18 mouse cellular contexts compared by ENCODE assay signal in genomic region chr5:76954271-76954900, GRCm38 (mm10). TPM values are rescaled to one million over a fixed set of nuclear protein-coding genes. Genes with fewer than 3 reads are reported as not detected.
DNase-seq lines count a peak whose midpoint lies in the region; ATAC-seq and TF ChIP-seq lines count a peak whose summit lies in the region.
"Had no signal": no experiment of that assay in that cellular context is flagged by ENCODE, and none has a peak within 500 bp of the region (broad histone marks: within the 10 kb centered on the region; RNA-seq: fewer than 3 reads in every experiment).

No protein-coding gene starts in this region.

- 78% methylated on average over 6 of the region's 6 CpGs for WGBS in kidney, postnatal 0 days
- 57% methylated on average over 6 of the region's 6 CpGs for WGBS in liver, embryonic 15.5 days (ENCODE audit: insufficient replicate concordance)
- 82% methylated on average over 6 of the region's 6 CpGs for WGBS in kidney, embryonic 15.5 days

- no peak overlapping the region for H3K4me2 ChIP-seq in kidney, postnatal 0 days (ENCODE audit: low read length)
- H3K4me2 ChIP-seq in liver, embryonic 15.5 days, result peak overlapping the region; percentile 97; the same call in 1 of the 2 replicates
- no peak overlapping the region for H3K4me2 ChIP-seq in kidney, embryonic 15.5 days
- H3K4me2 ChIP-seq: lung, embryonic 15.5 days had no signal

- ATAC-seq in erythroblast, adult 5-6 weeks (replicated peaks; ENCODE audit: low FRiP score, poor library complexity, severe bottlenecking), result no peak
- ATAC-seq in kidney, postnatal 0 days (replicated peaks; ENCODE audit: low FRiP score, low read depth), result no peak
- ATAC-seq in liver, embryonic 15.5 days (ENCODE audit: insufficient read depth), result no peak
- no peak for ATAC-seq in kidney, embryonic 15.5 days (replicated peaks; ENCODE audit: low FRiP score)
- ATAC-seq: hindbrain, postnatal 0 days had no signal

- no peak overlapping the region for H3K27ac ChIP-seq in kidney, postnatal 0 days
- H3K27ac ChIP-seq in bone marrow macrophage, adult 2 months (ENCODE audit: insufficient read depth, low read depth, low read length), result peak overlapping the region; percentile 46
- H3K27ac ChIP-seq in liver, embryonic 15.5 days (replicated peaks), result 0 out of 2 replicates have a peak overlapping the region, but pooled peaks have one; percentile 33
- H3K27ac ChIP-seq in kidney, embryonic 15.5 days, result no peak overlapping the region
- H3K27ac ChIP-seq: hindbrain, postnatal 0 days; left cerebral cortex, adult 2 months had no signal

- H3K4me3 ChIP-seq in erythroblast, embryonic 14.5 days (replicated peaks), result peak overlapping the region; percentile 15
- H3K4me3 ChIP-seq in kidney, postnatal 0 days (replicated peaks; ENCODE audit: low read depth, low read length), result no peak overlapping the region
- peak overlapping the region; percentile 8; the same call in 1 of the 2 replicates for H3K4me3 ChIP-seq in bone marrow macrophage, adult 2 months (ENCODE audit: insufficient read depth, low read length)
- peak overlapping the region; percentile 3; the same call in 1 of the 2 replicates for H3K4me3 ChIP-seq in liver, embryonic 15.5 days (replicated peaks)
- H3K4me3 ChIP-seq in kidney, embryonic 15.5 days (replicated peaks), result no peak overlapping the region
- H3K4me3 ChIP-seq: left cerebral cortex, adult 2 months; lung, embryonic 15.5 days; myocyte had no signal

- 0 out of 2 replicates have a peak overlapping the region, but pooled peaks have one; percentile 18 for H3K9ac ChIP-seq in kidney, postnatal 0 days (ENCODE audit: low read depth, low read length)
- no peak overlapping the region for H3K9ac ChIP-seq in liver, embryonic 15.5 days
- no peak overlapping the region for H3K9ac ChIP-seq in kidney, embryonic 15.5 days
- H3K9ac ChIP-seq: lung, embryonic 15.5 days had no signal

- H3K36me3 ChIP-seq in erythroblast, embryonic 14.5 days (ENCODE audit: control insufficient read depth), result peaks cover 59% of the 10 kb centered on the region
- H3K36me3 ChIP-seq in kidney, postnatal 0 days (ENCODE audit: insufficient read depth, low read length), result peaks cover 30% of the 10 kb centered on the region
- peaks cover 56% of the 10 kb centered on the region for H3K36me3 ChIP-seq in liver, embryonic 15.5 days (replicated peaks)
- H3K36me3 ChIP-seq in kidney, embryonic 15.5 days, result peaks cover 47% of the 10 kb centered on the region

- no peak for DNase-seq in kidney, postnatal 0 days (ENCODE audit: low spot score)
- no peak for DNase-seq in kidney, adult 18-20 months
- DNase-seq in natural killer cell, adult 2 months (ENCODE audit: low spot score in 2 of 2), result no peak
- DNase-seq: cerebellum, adult 11-12 months; kidney, postnatal 25 days; thymus, postnatal 36 days had no signal

- no peaks in the 10 kb centered on the region for H3K9me3 ChIP-seq in erythroblast, embryonic 14.5 days (ENCODE audit: control insufficient read depth, low read length)
- H3K9me3 ChIP-seq in kidney, postnatal 0 days (replicated peaks; ENCODE audit: low read length), result no peaks in the 10 kb centered on the region
- no peaks in the 10 kb centered on the region for H3K9me3 ChIP-seq in liver, embryonic 15.5 days (replicated peaks)
- no peaks in the 10 kb centered on the region for H3K9me3 ChIP-seq in kidney, embryonic 15.5 days (replicated peaks)
- H3K9me3 ChIP-seq: lung, embryonic 15.5 days had no signal

- no peaks in the 10 kb centered on the region for H3K27me3 ChIP-seq in erythroblast, embryonic 14.5 days (ENCODE audit: control insufficient read depth)
- H3K27me3 ChIP-seq in kidney, postnatal 0 days (ENCODE audit: insufficient read depth, low read length), result no peaks in the 10 kb centered on the region
- no peaks in the 10 kb centered on the region for H3K27me3 ChIP-seq in liver, embryonic 15.5 days
- no peaks in the 10 kb centered on the region for H3K27me3 ChIP-seq in kidney, embryonic 15.5 days
- H3K27me3 ChIP-seq: lung, embryonic 15.5 days had no signal

- TF ChIP-seq CTCF in kidney, postnatal 0 days (IDR thresholded peaks at IDR 0.05; ENCODE audit: low read depth), result no peak
- no peak for TF ChIP-seq CTCF in bone marrow macrophage, adult 2 months (IDR thresholded peaks at IDR 0.05; ENCODE audit: low read depth, low read length)

- no peak for TF ChIP-seq POLR2A in bone marrow macrophage, adult 2 months (IDR thresholded peaks at IDR 0.05; ENCODE audit: borderline replicate concordance, low read depth, low read length)

- peaks cover 54% of the 10 kb centered on the region for H3K4me1 ChIP-seq in erythroblast, embryonic 14.5 days (ENCODE audit: control insufficient read depth)
- no peaks in the 10 kb centered on the region for H3K4me1 ChIP-seq in kidney, postnatal 0 days (replicated peaks; ENCODE audit: insufficient read depth, low read length)
- peaks cover 16% of the 10 kb centered on the region for H3K4me1 ChIP-seq in bone marrow macrophage, adult 2 months (ENCODE audit: control insufficient read depth, insufficient read depth, low read length)
- H3K4me1 ChIP-seq in liver, embryonic 15.5 days (replicated peaks), result peaks cover 45% of the 10 kb centered on the region
- peaks cover 22% of the 10 kb centered on the region for H3K4me1 ChIP-seq in kidney, embryonic 15.5 days

RNA-seq across cellular contexts. Expression of gene Ppat, which starts 3.0 kb away (rescaled TPM):
- polyA plus RNA-seq in erythroblast, embryonic 14.5 days (2012), result 0.37 and 0.49 TPM in 2 replicates
- total RNA-seq in erythroblast, adult 5-6 weeks (2015; ENCODE audit: low replicate concordance), result 9.8 and 13.3 TPM in 2 replicates
- 12.0 and 12.8 TPM in 2 replicates for total RNA-seq in erythroblast, adult 5-6 weeks (2017; ENCODE audit: low replicate concordance)
- 35.9 and 37.6 TPM in 2 replicates for polyA plus RNA-seq in kidney, postnatal 0 days (2015; fragmentation: Nextera tagmentation; extraction: Ambion mirVana)
- polyA plus RNA-seq in bone marrow macrophage, adult 2 months (2012; ENCODE audit: insufficient read depth, insufficient read length, missing spikeins), result 5.4 and 7.6 TPM in 2 replicates
- polyA plus RNA-seq in liver, embryonic 15.5 days (2015; fragmentation: Nextera tagmentation; extraction: Ambion mirVana), result 21.9 and 23.1 TPM in 2 replicates
- 40.1 and 43.6 TPM in 2 replicates for polyA plus RNA-seq in kidney, embryonic 15.5 days (2015; fragmentation: Nextera tagmentation; extraction: Ambion mirVana)

RNA-seq across cellular contexts. Expression of gene Paics, which starts 3.3 kb away (rescaled TPM):
- 5.0 and 5.7 TPM in 2 replicates for polyA plus RNA-seq in erythroblast, embryonic 14.5 days (2012)
- total RNA-seq in erythroblast, adult 5-6 weeks (2015; ENCODE audit: low replicate concordance), result 72.1 and 74.2 TPM in 2 replicates
- 55.9 and 80.4 TPM in 2 replicates for total RNA-seq in erythroblast, adult 5-6 weeks (2017; ENCODE audit: low replicate concordance)
- 252 and 279 TPM in 2 replicates for polyA plus RNA-seq in kidney, postnatal 0 days (2015; fragmentation: Nextera tagmentation; extraction: Ambion mirVana)
- 109 and 118 TPM in 2 replicates for polyA plus RNA-seq in bone marrow macrophage, adult 2 months (2012; ENCODE audit: insufficient read depth, insufficient read length, missing spikeins)
- polyA plus RNA-seq in liver, embryonic 15.5 days (2015; fragmentation: Nextera tagmentation; extraction: Ambion mirVana), result 157 and 158 TPM in 2 replicates
- polyA plus RNA-seq in kidney, embryonic 15.5 days (2015; fragmentation: Nextera tagmentation; extraction: Ambion mirVana), result 316 and 330 TPM in 2 replicates

RNA-seq across cellular contexts. Expression of gene Srp72, which starts 20.1 kb away (rescaled TPM):
- 3.4 and 8.2 TPM in 2 replicates for polyA plus RNA-seq in erythroblast, embryonic 14.5 days (2012)
- total RNA-seq in erythroblast, adult 5-6 weeks (2015; ENCODE audit: low replicate concordance), result 26.3 and 35.1 TPM in 2 replicates
- 40.6 and 45.2 TPM in 2 replicates for total RNA-seq in erythroblast, adult 5-6 weeks (2017; ENCODE audit: low replicate concordance)
- polyA plus RNA-seq in kidney, postnatal 0 days (2015; fragmentation: Nextera tagmentation; extraction: Ambion mirVana), result 70.0 and 79.5 TPM in 2 replicates
- polyA plus RNA-seq in bone marrow macrophage, adult 2 months (2012; ENCODE audit: insufficient read depth, insufficient read length, missing spikeins), result 73.8 and 81.0 TPM in 2 replicates
- 40.0 and 41.3 TPM in 2 replicates for polyA plus RNA-seq in liver, embryonic 15.5 days (2015; fragmentation: Nextera tagmentation; extraction: Ambion mirVana)
- polyA plus RNA-seq in kidney, embryonic 15.5 days (2015; fragmentation: Nextera tagmentation; extraction: Ambion mirVana), result 95.2 and 98.1 TPM in 2 replicates

RNA-seq across cellular contexts. Expression of gene Aasdh, which starts 49.1 kb away (rescaled TPM):
- polyA plus RNA-seq in erythroblast, embryonic 14.5 days (2012), result 0.01 and 0.08 TPM in 2 replicates
- total RNA-seq in erythroblast, adult 5-6 weeks (2015; ENCODE audit: low replicate concordance), result 4.2 TPM in 2 replicates
- total RNA-seq in erythroblast, adult 5-6 weeks (2017; ENCODE audit: low replicate concordance), result 3.6 and 13.5 TPM in 2 replicates
- polyA plus RNA-seq in kidney, postnatal 0 days (2015; fragmentation: Nextera tagmentation; extraction: Ambion mirVana), result 10.6 and 11.0 TPM in 2 replicates
- 19.6 and 19.8 TPM in 2 replicates for polyA plus RNA-seq in bone marrow macrophage, adult 2 months (2012; ENCODE audit: insufficient read depth, insufficient read length, missing spikeins)
- 5.0 and 5.3 TPM in 2 replicates for polyA plus RNA-seq in liver, embryonic 15.5 days (2015; fragmentation: Nextera tagmentation; extraction: Ambion mirVana)
- 16.8 and 18.1 TPM in 2 replicates for polyA plus RNA-seq in kidney, embryonic 15.5 days (2015; fragmentation: Nextera tagmentation; extraction: Ambion mirVana)

RNA-seq across cellular contexts. Expression of gene Arl9, which starts 49.5 kb away (rescaled TPM):
- polyA plus RNA-seq in erythroblast, embryonic 14.5 days (2012), result not detected in 2 replicates
- total RNA-seq in erythroblast, adult 5-6 weeks (2015; ENCODE audit: low replicate concordance), result not detected in 2 replicates
- total RNA-seq in erythroblast, adult 5-6 weeks (2017; ENCODE audit: low replicate concordance), result not detected in 2 replicates
- polyA plus RNA-seq in kidney, postnatal 0 days (2015; fragmentation: Nextera tagmentation; extraction: Ambion mirVana), result not detected in 2 replicates
- polyA plus RNA-seq in bone marrow macrophage, adult 2 months (2012; ENCODE audit: insufficient read depth, insufficient read length, missing spikeins), result 2.8 TPM in 1 of 2 replicates, not detected in the other
- polyA plus RNA-seq in liver, embryonic 15.5 days (2015; fragmentation: Nextera tagmentation; extraction: Ambion mirVana), result 0.38 TPM in 1 of 2 replicates, not detected in the other
- 0.44 TPM in 1 of 2 replicates, not detected in the other for polyA plus RNA-seq in kidney, embryonic 15.5 days (2015; fragmentation: Nextera tagmentation; extraction: Ambion mirVana)
- total RNA-seq: heart, adult 8-10 months; hindbrain, postnatal 0 days; left cerebral cortex, adult 2 months; megakaryocyte-erythroid progenitor cell, adult 5-6 weeks had no signal
- polyA plus RNA-seq: C2C12; hindbrain, postnatal 0 days; myocyte had no signal

Comparison
In these comparisons a context has a peak if more than half of its experiments do, and no peak if none do; other contexts are left out.
1. H3K4me3 ChIP-seq: peak in erythroblast, embryonic 14.5 days (single experiment), bone marrow macrophage, adult 2 months (single experiment) and liver, embryonic 15.5 days (single experiment); none in kidney, postnatal 0 days (single experiment) and kidney, embryonic 15.5 days (single experiment).
2. H3K27ac ChIP-seq: peak in bone marrow macrophage, adult 2 months (single experiment) and liver, embryonic 15.5 days (single experiment); none in kidney, postnatal 0 days (single experiment) and kidney, embryonic 15.5 days (single experiment).
3. RNA of gene Paics, which starts 3.3 kb away (polyA plus RNA-seq): 316 to 330 TPM in kidney, embryonic 15.5 days, 252 to 279 TPM in kidney, postnatal 0 days, 157 to 158 TPM in liver, embryonic 15.5 days and 109 to 118 TPM in bone marrow macrophage, adult 2 months; 5.0 to 5.7 TPM in erythroblast, embryonic 14.5 days; every median in the first group is over 10 times any median in the second.